Mouse (Mus musculus) intestine, postnatal 0 days (tissue): ENCODE data around the gene Gsk3a. TPM values are rescaled to one million over a fixed set of nuclear protein-coding genes. Genes with fewer than 3 reads are reported as not detected.

Source experiments
- ATAC-seq: fragments of 200-750 bp; cut with Nextera tagmentation; 2 replicates; pipeline ENCODE4 v1.8.0; 2017; ENCODE audit warnings: mild to moderate bottlenecking, moderate TSS enrichment, moderate library complexity
- H3K27ac ChIP-seq: fragments of 300-500 bp; sonication (generic); 2 replicates; pipeline ENCODE4 v1.5.1; 2014; ENCODE audit warnings: mild to moderate bottlenecking, low read depth, low read length, moderate library complexity
- H3K27me3 ChIP-seq: fragments of 300-500 bp; sonication (generic); replicated peaks from 2 replicates; pipeline ENCODE4 v1.6.1; 2014; ENCODE audit warnings: low read length, mixed read lengths; ENCODE audit not compliant: control insufficient read depth, insufficient read depth
- H3K36me3 ChIP-seq: fragments of 300-500 bp; sonication (generic); 2 replicates; pipeline ENCODE4 v1.6.1; 2014; ENCODE audit warnings: mild to moderate bottlenecking, moderate library complexity; ENCODE audit not compliant: control insufficient read depth, insufficient read depth
- H3K4me1 ChIP-seq: fragments of 300-500 bp; sonication (generic); replicated peaks from 2 replicates; pipeline ENCODE4 v1.6.1; 2014; ENCODE audit warnings: antibody characterized with exemption, low read length, mixed read lengths; ENCODE audit not compliant: control insufficient read depth, insufficient read depth
- H3K4me2 ChIP-seq: fragments of 300-500 bp; sonication (generic); replicated peaks from 2 replicates; pipeline ENCODE4 v1.6.1; 2014; ENCODE audit warnings: low read depth, mild to moderate bottlenecking, moderate library complexity
- H3K4me3 ChIP-seq: fragments of 300-500 bp; sonication (generic); 2 replicates; pipeline ENCODE4 v1.5.1; 2014; ENCODE audit warnings: low read depth, low read length
- H3K9ac ChIP-seq: fragments of 300-500 bp; sonication (generic); 2 replicates; pipeline ENCODE4 v1.6.1; 2014; ENCODE audit warnings: mild to moderate bottlenecking, low read depth, low read length
- H3K9me3 ChIP-seq: fragments of 300-500 bp; sonication (generic); 2 replicates; pipeline ENCODE4 v1.6.1; 2016; ENCODE audit warnings: mixed run types; ENCODE audit not compliant: control insufficient read depth
- CTCF ChIP-seq: sonication (generic); IDR thresholded peaks from 2 replicates; pipeline ENCODE4 v1.5.1; 2016; ENCODE audit warnings: low read depth, mild to moderate bottlenecking, control low read depth, antibody characterized with exemption, moderate library complexity
- WGBS: fragments of 180-500 bp; shearing (Covaris S2); extraction: QIAGEN DNeasy Blood & Tissue Kit; methylation state at CpG from one replicate; pipeline ENCODE4 v1.1.7; 2014; 5-methylcytosine and 5-hydroxymethylcytosine counted together
- polyA plus RNA-seq: library from polyadenylated mRNA; unstranded; fragments of >200 nt; fragmentation: Nextera tagmentation; extraction: Ambion mirVana; gene quantifications from 2 replicates; pipeline ENCODE4 v1.2.1, GENCODE M21; 2015

The Gsk3a gene
- polyA plus RNA-seq, 1 experiment from 2014 or later, result 9.7 TPM

- Histone ChIP-seq H3K27me3 (no peaks in the 10 kb centered on the region), H3K27ac (peak overlapping the region; percentile 89), H3K9ac (peak overlapping the region; percentile 74), H3K4me2 (peak overlapping the region; percentile 90), H3K36me3 (peaks cover 18% of the 10 kb centered on the region), H3K9me3 (no peaks in the 10 kb centered on the region), H3K4me3 (peak overlapping the region; percentile 76), H3K4me1 (peaks cover 13% of the 10 kb centered on the region)
- ATAC-seq, result peak; percentile 72
- no peak for TF ChIP-seq CTCF
- 3% methylated on average over 31 of the region's 31 CpGs for WGBS
These were observed 17.7 kb downstream of the Gsk3a start for GRCm38 (mm10) chr7:25219756-25220456.

GRCm38 (mm10) chr7:25219416-25219750, 18.3 kb downstream of the Gsk3a start:
- peak overlapping the region; percentile 90 for H3K4me2 ChIP-seq
- peaks cover 13% of the 10 kb centered on the region for H3K36me3 ChIP-seq
- peak; percentile 11; the same call in 1 of the 2 replicates for ATAC-seq
- peak overlapping the region; percentile 74 for H3K9ac ChIP-seq
- peak overlapping the region; percentile 89 for H3K27ac ChIP-seq
- no peak for TF ChIP-seq CTCF
- no peaks in the 10 kb centered on the region for H3K9me3 ChIP-seq
- peak overlapping the region; percentile 76 for H3K4me3 ChIP-seq
- no peaks in the 10 kb centered on the region for H3K27me3 ChIP-seq
- H3K4me1 ChIP-seq, result peaks cover 13% of the 10 kb centered on the region
- WGBS, result 0% methylated on average over 16 of the region's 16 CpGs

GRCm38 (mm10) chr7:25218705-25219415, 18.8 kb downstream of the Gsk3a start:
- peak overlapping the region; percentile 76 for H3K4me3 ChIP-seq
- under 1% methylated on average over 53 of the region's 53 CpGs for WGBS
- H3K36me3 ChIP-seq, result peaks cover 8% of the 10 kb centered on the region
- H3K4me1 ChIP-seq, result peaks cover 13% of the 10 kb centered on the region
- peak overlapping the region; percentile 89 for H3K27ac ChIP-seq
- no peaks in the 10 kb centered on the region for H3K27me3 ChIP-seq
- H3K4me2 ChIP-seq, result peak overlapping the region; percentile 90
- H3K9me3 ChIP-seq, result no peaks in the 10 kb centered on the region
- TF ChIP-seq CTCF, result 0 out of 2 replicates have a peak, but pooled peaks have one; percentile 9
- ATAC-seq, result peak; percentile 10; the same call in 1 of the 2 replicates
- peak overlapping the region; percentile 74 for H3K9ac ChIP-seq

GRCm38 (mm10) chr7:25217653-25218395, 19.8 kb downstream of the Gsk3a start:
- no peak for ATAC-seq
- peaks cover 13% of the 10 kb centered on the region for H3K4me1 ChIP-seq
- peak overlapping the region; percentile 74; the same call in 1 of the 2 replicates for H3K9ac ChIP-seq
- no peak for TF ChIP-seq CTCF
- peak overlapping the region; percentile 90 for H3K4me2 ChIP-seq
- H3K27ac ChIP-seq, result peak overlapping the region; percentile 89
- no peaks in the 10 kb centered on the region for H3K9me3 ChIP-seq
- H3K27me3 ChIP-seq, result no peaks in the 10 kb centered on the region
- peaks cover 8% of the 10 kb centered on the region; the same call in 1 of the 2 replicates for H3K36me3 ChIP-seq
- peak overlapping the region; percentile 76 for H3K4me3 ChIP-seq
- 52% methylated on average over 12 of the region's 12 CpGs for WGBS

- Histone ChIP-seq H3K4me1 (peaks cover 2% of the 10 kb centered on the region; the same call in 1 of the 2 replicates), H3K4me2 (no peak overlapping the region), H3K27ac (no peak overlapping the region), H3K9me3 (no peaks in the 10 kb centered on the region), H3K27me3 (no peaks in the 10 kb centered on the region), H3K4me3 (no peak overlapping the region), H3K36me3 (peaks cover 36% of the 10 kb centered on the region; the same call in 1 of the 2 replicates), H3K9ac (no peak overlapping the region)
- WGBS, result 95% methylated on average over 2 of the region's 2 CpGs
- TF ChIP-seq CTCF, result no peak
- no peak for ATAC-seq
These were observed 23.5 kb downstream of the Gsk3a start for GRCm38 (mm10) chr7:25214172-25214571.

- no peak overlapping the region for H3K27ac ChIP-seq
- H3K4me1 ChIP-seq, result peaks cover 2% of the 10 kb centered on the region; the same call in 1 of the 2 replicates
- H3K4me2 ChIP-seq, result no peak overlapping the region
- H3K36me3 ChIP-seq, result peaks cover 36% of the 10 kb centered on the region; the same call in 1 of the 2 replicates
- 61% methylated on average over 3 of the region's 3 CpGs for WGBS
- H3K4me3 ChIP-seq, result no peak overlapping the region
- H3K9ac ChIP-seq, result no peak overlapping the region
- no peaks in the 10 kb centered on the region for H3K27me3 ChIP-seq
- no peak for TF ChIP-seq CTCF
- no peak for ATAC-seq
- no peaks in the 10 kb centered on the region for H3K9me3 ChIP-seq
These were observed 24.6 kb downstream of the Gsk3a start for GRCm38 (mm10) chr7:25213099-25213498.
